Mouse (Mus musculus) cerebellum, adult (tissue): Measurements from ENCODE around the gene Ramp1.

ENCODE experiments used
- ATAC-seq: cut with Nextera tagmentation; 2 replicates; pipeline ENCODE4 v1.9.2; 2017; ENCODE audit warnings: mild to moderate bottlenecking, moderate library complexity, mixed read lengths; ENCODE audit not compliant: insufficient number of reproducible peaks, low FRiP score, low TSS enrichment

Gene Ramp1

DNA sequence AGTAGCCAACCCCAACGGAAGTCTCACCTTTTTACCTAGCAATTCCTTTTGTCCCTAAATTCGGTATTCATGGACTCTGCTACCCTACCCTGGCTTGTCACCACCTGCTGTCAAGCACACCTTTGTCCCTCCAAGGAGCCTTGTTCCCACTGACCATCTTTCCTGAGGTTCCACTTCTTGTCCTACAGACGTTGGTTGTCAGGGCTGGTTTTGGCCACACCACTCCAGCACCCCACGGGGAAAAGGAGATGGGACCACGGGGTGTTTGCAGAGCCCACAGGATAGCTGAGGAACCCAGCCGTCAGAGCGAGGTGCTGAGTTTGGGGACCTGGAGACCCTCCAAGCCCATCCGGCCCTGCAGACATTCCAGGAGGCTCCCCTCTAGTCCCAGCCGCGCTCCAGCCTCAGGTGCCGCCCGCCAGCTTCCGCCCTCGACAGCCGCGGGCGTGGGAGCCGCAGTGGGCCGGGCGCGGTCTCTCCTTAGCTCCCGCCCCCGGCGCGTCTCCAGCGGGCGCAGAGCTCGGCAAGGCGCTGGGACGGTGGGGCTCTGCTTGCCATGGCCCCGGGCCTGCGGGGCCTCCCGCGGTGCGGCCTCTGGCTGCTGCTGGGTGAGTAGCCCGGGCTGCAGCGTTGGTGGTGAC lies at the start of gene Ramp1:
TSS of gene Ramp1 (plus strand) at position 290 of the 641 bp plus-strand sequence.
- ATAC-seq: no peak

DNA sequence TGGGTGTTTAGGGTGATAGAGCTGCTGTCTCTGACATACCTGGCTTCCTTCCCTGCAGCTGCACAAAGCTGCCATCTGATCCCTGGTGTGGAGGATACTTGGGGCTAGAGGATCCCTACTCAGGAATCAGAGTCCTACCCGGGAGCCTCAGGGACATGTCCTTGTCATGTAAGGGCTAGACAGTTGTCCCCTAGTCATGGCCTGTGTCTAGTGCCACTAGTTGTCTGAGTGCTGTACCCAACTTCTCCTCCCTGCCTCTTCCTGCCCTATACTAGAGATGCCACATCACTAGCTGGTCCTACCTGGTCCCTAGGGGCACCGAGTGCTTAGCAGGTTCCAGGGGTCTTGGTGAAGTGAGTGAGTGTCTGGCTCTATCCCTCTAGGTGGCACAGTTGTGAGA lies 42.6 kb upstream of the Ramp1 start:
- ATAC-seq: no peak

DNA sequence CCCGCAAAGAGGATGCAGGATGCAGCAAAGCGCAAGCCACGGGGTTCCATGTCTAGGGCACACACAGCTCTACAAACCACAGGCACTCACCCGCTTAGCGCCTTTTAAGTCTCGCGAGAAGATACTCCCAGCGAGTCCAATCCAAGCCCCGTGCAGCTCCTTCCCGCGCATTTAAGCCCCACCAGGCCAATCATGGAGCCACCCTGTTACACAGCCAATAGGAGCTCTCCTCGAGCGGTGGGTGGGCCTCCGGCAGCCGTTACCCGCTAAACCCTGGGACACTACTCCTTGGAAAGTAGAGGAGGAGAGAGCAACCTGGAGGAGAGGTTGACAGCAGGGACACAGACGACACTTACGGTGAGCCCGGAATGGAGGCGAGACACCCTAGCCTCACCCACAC lies 34.8 kb upstream of the Ramp1 start, which contains the start of gene Rbm44:
TSS of gene Rbm44 (plus strand) at position 277 of the 400 bp plus-strand sequence.
- ATAC-seq: no peak

DNA sequence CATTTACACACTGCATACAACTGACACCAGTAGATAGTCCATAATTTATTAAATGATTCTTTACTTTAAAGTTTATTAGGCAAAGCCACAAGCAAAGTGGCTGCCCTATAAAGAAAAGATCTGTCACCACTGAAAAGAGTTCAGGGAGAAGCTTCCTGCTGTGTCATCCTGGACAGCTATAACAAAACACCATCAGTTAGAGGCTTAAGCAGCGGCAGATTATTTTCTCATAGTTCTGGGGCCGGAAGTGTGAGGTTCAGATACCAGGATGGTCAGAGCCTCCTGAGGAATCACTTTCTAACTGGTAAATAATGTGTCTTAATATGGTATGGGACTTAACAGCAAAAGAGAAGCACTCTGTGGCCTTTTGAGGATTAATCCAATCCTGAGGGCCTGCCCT lies 28.1 kb upstream of the Ramp1 start:
- no peak for ATAC-seq

DNA sequence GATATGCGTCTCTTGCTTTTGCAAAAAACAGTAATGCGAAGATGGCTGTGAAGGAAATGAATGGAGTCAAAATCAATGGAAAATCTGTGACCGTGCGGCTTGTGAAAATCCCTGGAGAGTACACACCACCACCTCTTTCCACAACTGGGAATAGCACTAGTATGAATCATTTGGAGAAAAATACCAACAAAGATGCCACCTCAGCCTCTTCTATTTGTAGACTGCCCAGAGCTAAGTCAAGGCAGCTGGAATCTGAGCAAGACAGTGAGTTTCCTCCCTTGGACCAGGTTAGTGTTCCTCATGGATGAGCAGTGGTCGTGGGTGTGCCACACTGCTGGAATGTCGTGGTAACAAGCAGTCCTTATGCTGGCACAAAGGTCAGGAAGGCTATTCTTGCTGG lies 12.8 kb upstream of the Ramp1 start:
- no peak for ATAC-seq

DNA sequence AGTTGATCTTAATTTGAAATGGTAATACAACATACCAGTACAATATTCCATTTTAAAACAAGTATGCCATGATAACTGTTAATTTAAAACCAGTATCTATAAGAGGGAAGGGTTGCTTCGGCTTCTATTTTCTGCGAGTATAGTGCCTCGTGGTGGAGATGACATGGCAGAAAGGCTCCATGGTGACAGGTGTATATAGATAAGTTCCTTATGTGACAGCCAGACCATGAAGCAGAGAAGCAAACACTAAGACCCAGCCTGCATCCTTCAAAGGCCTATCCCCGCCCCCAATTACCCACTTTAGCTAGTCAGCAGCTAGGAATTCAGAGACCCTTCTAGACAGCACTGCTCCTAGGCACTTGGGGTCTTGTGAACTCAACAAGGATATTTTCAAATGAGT lies 10.5 kb upstream of the Ramp1 start:
- no peak for ATAC-seq

DNA sequence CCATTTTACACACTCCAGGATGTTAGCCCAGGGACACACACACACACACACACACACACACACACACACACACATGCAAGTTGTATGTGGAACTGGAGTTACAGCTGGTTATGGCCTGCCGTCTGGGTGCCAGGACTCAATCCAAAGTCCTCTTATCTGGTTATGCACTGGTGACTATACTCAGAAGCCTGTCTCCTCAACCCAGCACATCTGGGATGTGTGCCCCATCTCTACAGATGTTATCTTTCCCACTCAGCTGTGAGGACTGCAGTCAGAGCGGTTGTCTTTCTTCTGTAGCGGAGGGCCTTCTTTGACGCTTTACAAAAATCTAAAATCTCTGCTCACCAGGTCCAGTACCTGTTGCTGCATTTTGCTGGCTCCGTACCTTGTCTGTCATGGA lies 4.8 kb upstream of the Ramp1 start:
- no peak for ATAC-seq

DNA sequence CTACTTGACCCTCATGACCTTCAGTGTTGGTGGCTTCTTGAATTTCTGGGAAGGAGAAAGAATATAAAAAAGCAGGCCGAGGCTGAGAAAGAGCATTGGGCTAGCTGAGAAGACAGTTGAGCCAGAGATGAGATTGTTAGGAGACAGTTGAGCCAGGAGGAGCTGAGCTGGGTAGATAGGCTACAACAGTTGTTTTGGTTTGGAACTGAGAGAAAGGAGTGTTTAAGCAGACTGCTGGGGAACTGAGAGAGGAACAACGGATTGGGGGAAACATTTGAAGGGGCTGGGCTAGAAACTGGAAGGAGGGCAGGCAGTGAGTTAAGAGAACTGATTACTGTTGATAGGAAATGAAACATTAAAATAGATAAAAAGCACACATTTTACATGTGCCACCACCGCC lies 3.6 kb upstream of the Ramp1 start:
- no peak for ATAC-seq

DNA sequence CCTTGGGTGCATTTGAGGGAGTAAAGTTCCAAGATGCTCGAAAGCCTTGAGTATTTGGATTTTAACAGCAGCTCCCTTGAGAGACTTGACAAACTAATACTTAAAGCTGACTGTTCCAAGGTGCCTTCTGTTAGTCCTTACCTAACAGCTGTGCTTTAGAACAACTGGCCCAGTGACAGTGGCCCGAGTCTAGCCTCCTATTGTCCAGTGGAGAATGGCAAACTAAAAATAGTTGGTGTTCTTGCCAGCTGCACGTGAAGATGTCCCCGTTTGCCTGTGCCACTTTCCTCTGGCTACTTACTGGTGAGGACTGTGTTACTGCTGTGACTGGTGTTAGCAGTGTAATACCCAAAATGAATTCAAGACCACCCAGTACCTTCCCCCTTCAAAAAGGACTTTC lies 2.8 kb upstream of the Ramp1 start:
- no peak for ATAC-seq

DNA sequence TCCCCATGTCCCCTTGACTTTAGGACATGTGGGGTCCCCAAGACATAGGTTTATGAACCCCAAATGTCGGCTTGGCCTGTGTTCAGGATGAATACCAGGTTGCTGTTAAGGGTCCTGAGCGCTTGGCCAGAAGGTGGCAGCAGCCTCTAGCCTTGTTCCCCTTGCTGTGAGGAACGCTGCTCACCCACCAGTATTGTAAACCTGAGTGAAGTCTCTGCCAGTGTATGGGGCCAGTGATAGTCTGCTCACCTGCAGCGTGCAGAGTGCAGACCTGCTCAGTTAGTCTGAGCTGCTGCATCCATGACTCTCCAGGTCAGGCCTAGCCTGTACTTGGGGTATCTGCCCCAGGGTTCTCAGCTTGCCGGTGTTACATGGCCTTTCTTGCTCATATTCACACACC lies 536 bp upstream of the Ramp1 start:
- ATAC-seq: no peak

DNA sequence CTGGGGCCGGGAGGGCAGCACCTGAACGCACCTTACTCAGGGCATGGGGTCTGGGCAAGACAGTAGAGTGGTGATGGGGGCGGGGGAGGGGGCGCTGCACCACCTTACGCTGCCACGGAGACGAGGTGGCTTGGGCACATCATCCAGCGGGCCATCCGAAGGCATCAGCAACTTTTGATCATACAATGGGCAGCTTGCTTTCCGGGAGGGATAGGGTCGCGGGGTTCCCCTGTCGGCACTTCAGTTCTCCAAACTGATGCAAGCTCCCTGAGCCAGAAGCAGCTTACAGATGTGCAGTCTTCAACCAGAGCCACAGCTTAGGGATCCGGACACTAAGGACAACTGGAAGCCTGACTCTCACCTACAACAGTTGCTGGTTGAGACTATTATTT lies 548 bp downstream of the Ramp1 start:
- ATAC-seq: no peak

DNA sequence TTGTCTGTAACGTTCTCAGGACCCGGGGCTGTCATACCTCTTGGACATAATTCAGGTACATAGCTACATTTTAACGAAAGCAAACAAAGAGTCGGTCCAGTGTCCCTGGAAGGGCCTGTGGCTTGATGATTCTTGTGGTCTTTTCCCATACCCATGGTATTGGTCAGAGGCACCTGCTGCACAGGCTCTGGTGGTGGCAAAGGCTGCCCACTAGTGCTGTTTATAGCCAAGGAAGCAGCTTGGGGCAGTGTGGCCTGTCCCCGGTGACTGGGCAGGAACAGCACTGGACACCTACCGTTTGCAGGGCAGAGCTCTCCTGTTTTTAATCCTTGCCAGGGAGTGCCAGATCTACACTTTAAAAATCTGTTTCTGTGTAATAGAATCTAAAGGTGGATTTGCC lies 1.1 kb downstream of the Ramp1 start:
- no peak for ATAC-seq

DNA sequence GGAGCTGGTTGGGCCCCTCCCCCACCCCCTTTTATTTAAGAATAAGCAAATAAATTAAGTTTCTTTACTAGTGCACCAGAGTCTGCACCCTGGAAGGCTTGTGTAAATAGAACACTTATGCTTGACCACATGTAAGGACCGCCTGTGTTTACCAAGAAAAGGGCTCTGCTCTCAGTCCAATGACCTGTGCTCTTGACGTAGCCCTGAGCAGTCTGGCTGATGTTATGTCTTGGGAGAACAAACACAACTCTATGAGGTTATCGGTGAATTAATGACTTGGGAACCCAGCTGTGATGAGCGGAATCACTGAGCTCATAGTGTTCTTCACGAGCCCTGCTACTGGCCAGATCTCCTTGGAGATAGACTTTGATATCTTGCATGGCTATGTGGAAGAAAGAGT lies 1.6 kb downstream of the Ramp1 start:
- ATAC-seq: no peak

DNA sequence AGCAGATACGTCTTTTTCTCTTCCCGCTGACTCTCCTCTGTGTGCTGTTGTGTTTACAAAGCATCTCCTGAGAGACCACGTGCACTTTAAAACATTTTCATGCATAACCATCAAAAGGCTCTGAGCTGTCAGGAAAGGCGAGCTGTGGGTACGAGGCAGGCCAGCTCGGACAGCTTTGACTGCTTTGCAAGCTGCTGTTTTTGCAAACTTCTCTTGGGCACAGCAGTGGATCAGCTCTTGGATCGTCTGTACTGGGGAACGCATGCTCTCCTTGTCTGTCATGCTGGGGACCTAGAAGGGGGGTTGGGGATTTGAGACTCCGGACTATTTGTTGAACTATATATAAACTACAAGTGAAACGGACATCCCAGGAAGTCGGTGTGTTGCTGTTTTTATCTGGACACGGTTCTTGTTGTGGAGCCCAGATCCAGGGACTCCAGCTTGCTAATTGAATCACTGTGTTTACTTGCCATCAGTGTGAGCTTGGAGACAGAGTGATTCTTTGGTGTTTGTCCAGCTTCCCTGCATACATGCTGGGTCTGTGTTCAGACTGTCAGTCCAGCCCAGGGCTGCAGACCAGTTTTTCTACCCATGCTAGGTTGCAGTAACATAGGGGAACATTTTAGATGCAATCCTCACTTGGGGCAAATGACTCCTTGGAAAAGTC lies 2.3 kb downstream of the Ramp1 start:
- no peak for ATAC-seq

DNA sequence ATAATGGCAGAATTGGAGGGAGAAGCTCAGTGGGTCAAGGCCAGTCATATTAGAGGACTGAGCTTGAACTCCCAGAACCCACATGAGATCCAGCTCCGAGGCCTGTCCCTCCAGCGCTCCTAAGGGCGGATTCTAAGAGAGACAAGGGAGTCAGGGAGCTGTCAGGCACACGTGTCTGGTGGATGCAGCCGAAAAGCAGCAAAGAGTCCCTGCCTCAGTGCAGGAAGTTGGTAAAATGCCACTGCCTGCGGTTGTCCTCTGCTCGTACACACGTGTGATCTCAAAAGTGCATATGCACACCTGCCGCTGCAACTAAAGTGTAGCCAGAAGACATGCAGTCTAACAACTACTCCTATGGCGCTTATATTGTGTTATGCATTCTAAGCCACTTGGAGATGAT lies 3.7 kb downstream of the Ramp1 start:
- no peak for ATAC-seq

DNA sequence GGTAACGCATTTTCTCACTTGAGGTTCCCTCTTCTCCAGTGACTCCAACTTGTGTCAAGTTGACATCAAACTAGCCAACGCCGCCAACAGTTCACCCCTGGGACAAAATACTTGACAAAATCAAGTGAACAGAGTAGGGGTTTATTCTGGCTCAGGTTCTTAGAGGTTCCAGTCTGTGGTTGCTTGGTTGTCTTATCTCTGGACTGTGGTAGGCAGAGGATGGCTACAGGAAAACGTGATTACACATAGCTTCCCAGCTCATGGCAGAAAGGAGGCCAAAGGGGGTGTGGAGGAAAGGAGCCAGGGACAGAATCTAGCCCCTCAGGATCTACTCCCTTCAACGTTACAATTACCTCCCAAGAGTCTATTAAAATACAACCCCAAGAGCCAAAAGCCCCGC lies 7.1 kb downstream of the Ramp1 start:
- ATAC-seq: no peak

DNA sequence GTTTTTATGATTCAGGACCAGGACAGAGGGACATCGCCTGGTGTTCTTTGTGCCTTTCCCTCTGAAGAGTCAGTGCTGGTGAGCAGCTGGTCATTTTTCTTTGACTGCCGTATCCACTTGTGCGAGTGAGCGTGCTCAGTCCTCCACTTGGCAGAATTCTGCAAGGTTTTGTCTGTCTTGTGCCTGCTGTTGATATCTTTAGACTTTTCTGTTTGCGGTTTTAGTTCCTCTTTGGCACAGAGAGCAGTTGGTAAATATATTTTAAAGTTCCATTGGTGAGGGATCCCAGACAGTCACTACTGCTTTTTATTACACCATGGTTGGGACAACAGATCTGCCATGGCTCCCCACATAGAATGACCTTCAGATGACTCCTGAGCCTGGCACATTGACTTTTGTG lies 7.7 kb downstream of the Ramp1 start:
- ATAC-seq: no peak

DNA sequence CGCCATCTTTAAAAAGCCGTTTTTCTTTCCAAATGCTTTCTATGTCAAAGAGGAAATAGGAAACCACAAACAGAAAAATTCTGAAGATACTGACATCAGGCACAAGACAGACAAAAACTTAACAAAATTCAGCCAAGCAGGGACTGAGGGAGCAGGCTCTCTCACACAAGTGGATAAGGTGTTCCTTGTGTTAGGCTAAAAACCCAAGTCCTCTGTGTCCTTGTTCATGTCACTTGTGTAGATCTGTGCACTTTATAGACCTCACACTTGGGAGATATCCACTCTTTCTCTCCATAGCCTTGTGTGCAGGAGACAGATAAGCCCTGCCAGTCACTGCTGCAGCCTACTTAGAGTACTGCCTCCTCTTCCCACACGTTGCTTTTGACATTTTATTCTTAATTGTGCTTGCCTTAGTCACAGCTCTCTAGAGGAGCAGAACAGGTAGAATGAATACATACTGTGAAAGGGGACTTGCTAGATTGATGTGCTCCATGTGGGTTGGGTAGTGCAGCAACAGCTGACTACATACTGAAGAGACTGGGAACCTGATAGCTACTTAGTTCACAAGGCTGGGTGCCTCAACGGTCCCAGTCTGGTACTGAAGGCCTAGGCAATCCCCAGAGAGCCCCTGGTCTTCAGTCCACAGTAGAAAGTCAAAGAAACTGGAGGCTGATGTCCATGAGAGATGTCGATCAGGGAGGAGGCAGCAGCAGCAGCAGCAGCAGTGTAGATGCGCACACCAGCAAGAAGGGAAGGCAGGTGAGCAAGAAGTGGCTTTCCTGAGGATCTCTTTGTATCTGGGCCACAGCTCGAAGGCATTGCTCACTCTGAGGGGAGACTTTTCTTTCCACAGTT lies 8.4 kb downstream of the Ramp1 start:
- ATAC-seq: no peak

DNA sequence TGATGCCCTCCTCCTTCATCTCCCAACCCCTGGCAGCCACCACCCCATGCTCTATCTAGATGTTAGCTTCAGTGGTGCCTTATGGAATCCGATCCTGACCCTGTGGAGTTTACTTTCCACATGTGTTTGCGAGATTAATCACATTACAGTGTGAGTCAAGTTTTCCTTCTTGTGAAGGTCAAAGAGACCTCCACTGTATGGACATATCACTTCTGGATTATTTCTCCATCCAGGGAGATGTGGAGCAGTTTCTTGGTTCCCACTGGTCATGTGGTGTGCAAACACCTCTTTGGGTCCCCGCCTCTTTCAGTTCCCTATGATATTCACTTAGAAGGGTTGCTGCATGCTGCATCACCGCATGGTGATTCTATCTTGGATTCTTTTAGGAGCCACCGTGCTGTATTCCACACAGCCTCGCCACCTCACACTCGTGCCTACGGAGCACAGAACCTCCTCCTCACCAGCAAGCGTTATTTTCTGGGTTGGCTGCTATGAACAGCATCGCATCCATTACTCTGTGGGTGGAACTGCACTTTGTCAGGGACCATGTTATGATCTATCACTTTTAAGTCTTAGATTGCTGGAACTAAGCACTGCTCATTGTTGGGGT lies 9.3 kb downstream of the Ramp1 start:
- ATAC-seq: no peak

DNA sequence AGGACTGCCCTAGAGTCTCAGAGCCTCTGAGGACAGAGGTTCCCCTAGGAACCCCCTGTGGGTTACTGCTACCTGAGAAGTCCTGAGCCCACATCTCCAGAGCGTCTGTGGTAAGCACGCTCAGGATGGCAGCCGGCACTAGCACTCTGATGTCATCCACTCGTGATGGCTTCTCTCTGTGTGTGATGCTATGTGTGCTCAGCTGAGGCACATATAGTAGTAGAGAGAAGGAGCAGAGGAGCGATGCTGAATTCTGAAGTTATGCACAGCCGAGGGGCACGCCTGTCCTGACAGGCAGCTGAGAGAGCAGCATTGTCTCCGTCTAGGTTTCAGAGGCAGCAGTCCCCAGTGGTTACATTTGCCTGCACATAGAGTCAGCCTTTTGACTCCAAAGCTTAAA lies 12.6 kb downstream of the Ramp1 start:
- no peak for ATAC-seq

DNA sequence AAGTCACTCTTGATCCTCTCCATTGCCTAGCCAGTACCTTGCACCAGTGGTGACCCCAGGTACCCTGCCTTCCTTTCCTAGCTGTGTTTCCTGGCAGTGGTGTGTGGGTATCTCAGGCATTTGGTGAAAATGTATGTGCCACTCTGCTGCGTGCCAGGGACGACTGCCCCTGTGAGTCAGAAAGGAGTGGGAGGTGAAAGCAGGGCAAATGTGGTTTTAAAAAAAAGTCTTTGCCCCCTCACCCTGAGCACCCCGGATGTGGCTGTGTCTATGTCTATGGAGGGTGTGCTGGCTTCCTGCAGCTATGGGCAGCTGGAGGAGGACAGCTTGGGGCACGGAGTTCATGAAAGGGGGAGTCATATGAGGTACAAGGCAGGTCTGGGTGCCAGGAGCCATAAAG lies 13.6 kb downstream of the Ramp1 start:
- ATAC-seq: no peak
